Mouse (Mus musculus) stomach, postnatal 0 days (tissue): Measurements from ENCODE around the gene Gm11492. TPM values are rescaled to one million over a fixed set of nuclear protein-coding genes. Genes with fewer than 3 reads are reported as not detected.

Experiments
- ATAC-seq: fragments of 200-750 bp; cut with Nextera tagmentation; 2 replicates; pipeline ENCODE4 v1.8.0; 2017; ENCODE audit not compliant: low FRiP score, low TSS enrichment
- DNase-seq: peaks from one replicate; pipeline ENCODE4 v3.0.0-alpha.2; 2016; ENCODE audit warnings: low spot score
- H3K27ac ChIP-seq: fragments of 300-500 bp; sonication (generic); replicated peaks from 2 replicates; pipeline ENCODE4 v1.5.1; 2014; ENCODE audit warnings: mild to moderate bottlenecking, control low read depth
- H3K27me3 ChIP-seq: fragments of 300-500 bp; sonication (generic); 2 replicates; pipeline ENCODE4 v1.6.1; 2014; ENCODE audit warnings: low read length; ENCODE audit not compliant: control insufficient read depth, insufficient read depth
- H3K36me3 ChIP-seq: fragments of 300-500 bp; sonication (generic); 2 replicates; pipeline ENCODE4 v1.6.1; 2014; ENCODE audit warnings: low read length, mixed read lengths; ENCODE audit not compliant: control insufficient read depth, insufficient read depth
- H3K4me1 ChIP-seq: fragments of 300-500 bp; sonication (generic); replicated peaks from 2 replicates; pipeline ENCODE4 v1.6.1; 2014; ENCODE audit warnings: antibody characterized with exemption; ENCODE audit not compliant: control insufficient read depth, insufficient read depth
- H3K4me2 ChIP-seq: fragments of 300-500 bp; sonication (generic); replicated peaks from 2 replicates; pipeline ENCODE4 v1.6.1; 2014; ENCODE audit warnings: low read depth, mild to moderate bottlenecking, control low read depth, moderate library complexity
- H3K4me3 ChIP-seq: fragments of 300-500 bp; sonication (generic); 2 replicates; pipeline ENCODE4 v1.5.1; 2014; ENCODE audit warnings: low read depth, low read length, control low read depth
- H3K9ac ChIP-seq: fragments of 300-500 bp; sonication (generic); 2 replicates; pipeline ENCODE4 v1.6.1; 2014; ENCODE audit warnings: mild to moderate bottlenecking, low read length, control low read depth, mixed read lengths
- H3K9me3 ChIP-seq: fragments of 300-500 bp; sonication (generic); 2 replicates; pipeline ENCODE4 v1.6.1; 2016; ENCODE audit warnings: low read length; ENCODE audit not compliant: control insufficient read depth
- CTCF ChIP-seq: IDR thresholded peaks from 2 replicates; pipeline ENCODE4 v1.5.1; 2016; ENCODE audit warnings: antibody characterized with exemption, low read depth, mild to moderate bottlenecking, moderate library complexity
- EP300 ChIP-seq: optimal IDR thresholded peaks from 2 replicates; pipeline ENCODE3; 2016; ENCODE audit warnings: antibody characterized with exemption
- WGBS: fragments of 180-500 bp; shearing (Covaris S2); extraction: QIAGEN DNeasy Blood & Tissue Kit; methylation state at CpG from one replicate; pipeline ENCODE4 v1.1.7; 2014; 5-methylcytosine and 5-hydroxymethylcytosine counted together
- polyA plus RNA-seq: library from polyadenylated mRNA; unstranded; fragments of >200 nt; fragmentation: Nextera tagmentation; extraction: Ambion mirVana; gene quantifications from 2 replicates; pipeline ENCODE4 v1.2.1, GENCODE M21; 2015

The Gm11492 gene
- polyA plus RNA-seq, 1 experiment from 2014 or later: not detected

DNA sequence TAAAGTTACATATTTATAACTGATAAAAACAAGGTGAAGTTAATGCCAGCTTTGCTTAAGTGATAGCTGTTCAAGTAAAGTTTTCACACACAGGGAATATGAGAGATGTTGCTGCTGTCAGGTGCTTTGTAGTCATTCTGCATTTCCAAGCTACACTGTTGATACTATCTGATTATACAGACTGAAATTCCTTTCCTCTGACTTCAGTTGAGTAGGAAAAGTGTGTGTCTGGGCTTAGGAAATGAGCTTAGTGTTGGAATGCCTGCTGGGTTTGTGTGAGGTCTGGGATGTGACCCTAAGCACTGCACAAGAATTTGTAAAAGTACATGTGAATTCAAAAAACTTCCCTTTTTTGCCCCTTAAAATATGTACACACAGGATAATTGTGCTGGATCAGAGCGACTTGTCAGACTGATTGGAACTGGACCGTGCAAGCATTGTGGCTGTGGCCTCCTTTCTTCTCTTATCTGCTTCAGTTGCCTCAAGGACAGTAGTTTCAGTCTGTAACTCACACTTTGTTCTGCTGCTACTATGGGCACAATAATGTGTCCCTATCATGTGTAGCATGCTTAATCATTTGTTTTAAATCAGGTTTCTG, 11.2 kb upstream of the Gm11492 start:
- no peak for DNase-seq
- no peak overlapping the region for H3K4me3 ChIP-seq
- H3K4me1 ChIP-seq: 0 out of 2 replicates have a peak, but pooled peaks cover 4% of the 10 kb centered on the region
- H3K27ac ChIP-seq: no peak overlapping the region
- WGBS: 11% methylated on average over 2 of the region's 2 CpGs
- no peaks in the 10 kb centered on the region for H3K36me3 ChIP-seq
- TF ChIP-seq EP300: no peak
- no peak for TF ChIP-seq CTCF
- no peak overlapping the region for H3K9ac ChIP-seq
- no peaks in the 10 kb centered on the region for H3K27me3 ChIP-seq
- 0 out of 2 replicates have a peak, but pooled peaks have one; percentile 60 for ATAC-seq
- H3K4me2 ChIP-seq: no peak overlapping the region
- no peaks in the 10 kb centered on the region for H3K9me3 ChIP-seq

DNA sequence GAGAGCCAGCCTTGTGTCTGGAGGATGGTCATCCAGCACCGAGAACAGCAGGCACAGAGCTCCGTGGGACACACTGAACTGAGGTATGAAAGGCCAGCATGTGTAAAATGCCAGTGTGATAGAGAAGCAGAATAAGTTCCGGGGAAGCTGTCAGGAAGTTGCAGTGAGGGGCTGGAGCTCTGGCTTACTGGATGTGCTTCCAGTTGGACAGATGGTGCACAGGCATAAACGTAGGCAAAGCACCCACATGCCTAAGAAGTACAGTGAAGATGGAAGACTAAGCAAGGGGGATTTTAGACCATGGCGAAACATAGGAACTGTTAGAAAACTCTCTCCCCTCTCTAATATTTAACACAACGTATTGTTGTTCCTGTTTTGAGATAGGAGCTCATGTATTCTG, 5.2 kb upstream of the Gm11492 start:
- Histone ChIP-seq H3K4me1 (no peaks in the 10 kb centered on the region), H3K4me2 (no peak overlapping the region), H3K9me3 (no peaks in the 10 kb centered on the region), H3K27ac (no peak overlapping the region), H3K27me3 (no peaks in the 10 kb centered on the region), H3K36me3 (no peaks in the 10 kb centered on the region), H3K9ac (no peak overlapping the region), H3K4me3 (no peak overlapping the region)
- no peak for ATAC-seq
- WGBS: 58% methylated on average over 6 of the region's 6 CpGs
- TF ChIP-seq CTCF: no peak
- TF ChIP-seq EP300: no peak
- no peak for DNase-seq

DNA sequence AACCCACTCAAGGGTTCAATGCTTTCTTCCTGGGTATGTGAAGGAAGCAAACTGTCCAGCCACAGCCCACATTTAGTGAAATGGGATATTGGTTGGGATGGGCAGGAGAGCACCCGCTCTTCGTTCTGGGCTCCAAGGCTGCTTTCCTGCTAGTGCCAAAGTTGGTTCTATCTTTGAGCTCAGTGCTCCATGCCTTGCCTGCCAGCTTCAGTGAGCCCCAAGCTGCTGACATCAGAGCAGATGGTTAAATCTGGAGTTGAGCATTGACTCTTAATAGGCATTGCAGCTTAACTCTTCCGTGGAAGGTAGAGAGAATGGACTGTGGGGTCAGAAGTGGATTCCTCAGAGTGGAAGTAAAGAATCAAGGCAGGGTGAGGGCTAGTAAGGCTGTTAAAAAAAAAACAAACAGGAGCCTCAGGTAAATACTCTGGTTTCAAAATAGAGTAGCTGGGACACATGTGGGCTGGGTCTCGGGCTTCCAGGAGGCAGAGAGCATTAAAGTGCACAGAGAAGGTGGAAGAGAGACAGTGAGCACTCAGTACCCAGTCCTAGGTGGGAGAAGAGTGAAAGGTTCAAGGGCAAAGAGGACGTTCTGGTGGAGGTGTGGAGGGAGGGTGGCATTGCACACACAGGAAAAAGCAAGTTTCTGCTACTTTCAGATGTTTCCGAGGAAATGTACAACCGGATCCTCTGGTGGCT, 2.0 kb downstream of the Gm11492 start, which contains the start of gene Sept4:
Gene Sept4 (plus strand): TSS at position 649 of the 699 bp plus-strand sequence.
- H3K4me2 ChIP-seq: no peak within 1 kb of the TSS
- H3K4me3 ChIP-seq: no peak within 1 kb of the TSS
- H3K4me1 ChIP-seq: no peaks in the 10 kb centered on the region
- DNase-seq (no peak), ATAC-seq (no peak)
- 80% methylated on average over 7 of the region's 7 CpGs for WGBS
- H3K36me3 ChIP-seq: no peaks in the 10 kb centered on the region
- no peaks in the 10 kb centered on the region for H3K27me3 ChIP-seq
- no peak within 1 kb of the TSS for H3K27ac ChIP-seq
- no peak within 1 kb of the TSS for H3K9ac ChIP-seq
- no peaks in the 10 kb centered on the region for H3K9me3 ChIP-seq
- TF ChIP-seq EP300 (no peak), CTCF (no peak)

DNA sequence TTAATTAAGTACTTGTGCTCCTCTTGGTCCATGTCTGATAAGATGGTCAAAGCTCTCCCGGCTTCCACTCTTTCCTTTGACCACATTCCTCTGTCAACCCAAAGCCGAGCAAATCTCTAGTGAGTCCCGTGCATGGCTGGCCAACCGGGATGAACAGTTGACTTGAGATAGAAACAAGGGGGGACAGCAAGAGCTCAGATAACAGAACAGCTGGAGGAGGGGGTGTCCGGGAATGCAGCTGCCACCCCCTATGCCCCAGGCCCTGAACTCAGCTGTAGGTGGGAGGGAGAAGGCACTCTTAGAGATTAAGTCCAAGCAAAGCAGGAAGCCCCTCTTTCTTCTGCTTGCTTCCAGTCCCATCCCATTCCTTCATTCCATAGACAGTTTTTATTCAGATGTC, 4.3 kb downstream of the Gm11492 start:
- Histone ChIP-seq H3K9me3 (no peaks in the 10 kb centered on the region), H3K27ac (no peak overlapping the region), H3K9ac (no peak overlapping the region), H3K27me3 (no peaks in the 10 kb centered on the region), H3K4me3 (no peak overlapping the region), H3K4me2 (no peak overlapping the region), H3K36me3 (no peaks in the 10 kb centered on the region), H3K4me1 (no peaks in the 10 kb centered on the region)
- ATAC-seq (no peak), DNase-seq (no peak)
- 59% methylated on average over 5 of the region's 5 CpGs for WGBS
- TF ChIP-seq EP300 (no peak), CTCF (no peak)

DNA sequence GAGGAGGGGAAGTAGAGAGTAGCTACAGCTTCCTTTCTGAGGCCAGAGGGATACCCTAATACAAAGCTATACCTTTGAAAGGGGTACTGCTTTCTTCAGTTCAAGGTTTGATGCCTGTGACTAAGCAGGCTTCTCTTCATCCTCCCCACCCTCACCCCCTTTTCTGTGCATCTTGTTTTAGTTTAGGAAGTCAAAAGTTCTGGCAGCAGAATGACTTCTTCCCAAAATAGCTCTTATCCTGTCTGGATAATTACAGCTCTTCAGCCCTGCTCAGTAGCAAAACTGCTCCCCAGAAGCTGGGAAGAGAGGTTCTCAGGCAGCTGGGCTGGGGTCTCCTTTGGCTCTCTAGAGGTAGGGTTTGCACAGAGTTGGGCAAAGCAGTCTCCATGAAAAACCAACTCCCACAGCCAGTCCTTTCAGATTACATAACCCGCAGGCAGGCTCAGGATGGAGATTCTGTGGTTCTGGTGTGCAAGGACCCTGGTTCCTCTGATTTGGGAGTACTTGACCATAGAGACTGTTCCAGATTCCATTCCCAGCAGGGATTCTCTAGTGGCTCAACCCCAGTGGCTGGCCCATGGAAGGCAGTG, 5.0 kb downstream of the Gm11492 start:
- DNase-seq: no peak
- H3K9me3 ChIP-seq: no peaks in the 10 kb centered on the region
- no peak overlapping the region for H3K4me3 ChIP-seq
- TF ChIP-seq EP300 (no peak), CTCF (no peak)
- H3K4me1 ChIP-seq: no peaks in the 10 kb centered on the region
- no peaks in the 10 kb centered on the region for H3K27me3 ChIP-seq
- H3K9ac ChIP-seq: no peak overlapping the region
- 95% methylated on average over 1 of the region's 1 CpGs for WGBS
- no peak overlapping the region for H3K4me2 ChIP-seq
- no peak for ATAC-seq
- no peaks in the 10 kb centered on the region for H3K36me3 ChIP-seq
- 0 out of 2 replicates have a peak overlapping the region, but pooled peaks have one; percentile 8 for H3K27ac ChIP-seq

DNA sequence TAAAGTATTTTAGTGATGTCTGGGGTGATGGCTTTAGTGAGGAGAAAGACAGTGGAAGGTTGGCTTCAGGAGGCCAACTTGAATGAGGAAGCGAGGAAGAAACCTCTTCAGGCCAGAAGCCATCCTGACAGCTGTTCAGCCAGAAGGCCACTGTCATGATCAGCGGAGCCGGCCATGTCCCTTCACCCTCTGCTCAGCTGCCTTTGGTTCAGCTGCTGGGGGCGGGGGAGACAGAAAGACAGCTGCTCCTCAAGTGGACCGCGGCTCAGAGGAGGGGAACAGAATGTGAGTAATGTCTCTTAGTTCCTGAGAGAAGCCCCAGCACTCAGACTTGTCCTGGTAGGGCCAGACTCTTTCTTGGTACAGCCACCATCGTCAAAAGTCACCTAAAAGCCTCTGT, 7.3 kb downstream of the Gm11492 start:
- no peak overlapping the region for H3K9ac ChIP-seq
- no peaks in the 10 kb centered on the region for H3K36me3 ChIP-seq
- no peak overlapping the region for H3K4me3 ChIP-seq
- H3K4me1 ChIP-seq: peaks cover 3% of the 10 kb centered on the region; the same call in 1 of the 2 replicates
- no peak for ATAC-seq
- WGBS: 74% methylated on average over 7 of the region's 7 CpGs
- no peak overlapping the region for H3K27ac ChIP-seq
- H3K4me2 ChIP-seq: no peak overlapping the region
- TF ChIP-seq EP300 (no peak), CTCF (no peak)
- H3K9me3 ChIP-seq: no peaks in the 10 kb centered on the region
- DNase-seq: no peak
- H3K27me3 ChIP-seq: no peaks in the 10 kb centered on the region
